Mouse (Mus musculus): ENCODE measurements around the gene Hps5. TPM values are rescaled to one million over a fixed set of nuclear protein-coding genes. Genes with fewer than 3 reads are reported as not detected.
A peak's percentile ranks its signal among the peaks of the same experiment; 100 is the strongest.
"Not testable (repeated sequence)": the region's sequence is repeated elsewhere in the genome, so short reads cannot be mapped to it uniquely, and the experiment has no call there.

The Hps5 gene
- polyA plus RNA-seq, 1 experiment from 2014 or later: 11.8 TPM

- Histone ChIP-seq H3K4me1 (ENCODE audit: control insufficient read depth, insufficient read depth, low read length) (peaks cover 27% of the 10 kb centered on the region), H3K36me3 (ENCODE audit: control insufficient read depth, insufficient read depth, low read length) (no peaks in the 10 kb centered on the region), H3K4me3 (ENCODE audit: low read depth, low read length) (no peak overlapping the region), H3K27me3 (ENCODE audit: control insufficient read depth, insufficient read depth, low read length) (no peaks in the 10 kb centered on the region), H3K4me2 (no peak overlapping the region), H3K9me3 (replicated peaks; ENCODE audit: control insufficient read depth, low read length) (no peaks in the 10 kb centered on the region), H3K9ac (ENCODE audit: low read depth, low read length) (no peak overlapping the region), H3K27ac (ENCODE audit: low read depth, low read length) (peak overlapping the region; percentile 85; the same call in 1 of the 2 replicates)
- ATAC-seq (replicated peaks; ENCODE audit: insufficient number of reproducible peaks, low FRiP score, low TSS enrichment): no peak
- 64% methylated on average over 8 of the region's 8 CpGs for WGBS (ENCODE audit: insufficient replicate concordance)
Measured at GRCm38 (mm10) chr7:46831693-46832092, 35.8 kb upstream of the Hps5 start.

GRCm38 (mm10) chr7:46830799-46831590 is 35.1 kb upstream of the Hps5 start:
- 31% methylated on average over 13 of the region's 13 CpGs for WGBS (ENCODE audit: insufficient replicate concordance)
- H3K4me2 ChIP-seq: no peak overlapping the region

GRCm38 (mm10) chr7:46829911-46830310 is 34.0 kb upstream of the Hps5 start:
- no peak overlapping the region for H3K4me3 ChIP-seq (ENCODE audit: low read depth, low read length)
- no peaks in the 10 kb centered on the region for H3K27me3 ChIP-seq (ENCODE audit: control insufficient read depth, insufficient read depth, low read length)
- peaks cover 27% of the 10 kb centered on the region for H3K4me1 ChIP-seq (ENCODE audit: control insufficient read depth, insufficient read depth, low read length)
- WGBS (ENCODE audit: insufficient replicate concordance): 81% methylated on average over 12 of the region's 12 CpGs
- no peak overlapping the region for H3K27ac ChIP-seq (ENCODE audit: low read depth, low read length)
- H3K9ac ChIP-seq (ENCODE audit: low read depth, low read length): no peak overlapping the region
- no peaks in the 10 kb centered on the region for H3K36me3 ChIP-seq (ENCODE audit: control insufficient read depth, insufficient read depth, low read length)
- no peak for ATAC-seq (replicated peaks; ENCODE audit: insufficient number of reproducible peaks, low FRiP score, low TSS enrichment)
- H3K4me2 ChIP-seq: no peak overlapping the region
- H3K9me3 ChIP-seq (replicated peaks; ENCODE audit: control insufficient read depth, low read length): no peaks in the 10 kb centered on the region

More at GRCm38 (mm10) chr7:46830799-46831590, 35.1 kb upstream of the Hps5 start:
- no peak overlapping the region for H3K4me3 ChIP-seq (ENCODE audit: low read depth, low read length)
- 0 out of 2 replicates have a peak, but pooled peaks have one; percentile 16 for ATAC-seq (replicated peaks; ENCODE audit: insufficient number of reproducible peaks, low FRiP score, low TSS enrichment)
- no peak overlapping the region for H3K9ac ChIP-seq (ENCODE audit: low read depth, low read length)
- no peaks in the 10 kb centered on the region for H3K36me3 ChIP-seq (ENCODE audit: control insufficient read depth, insufficient read depth, low read length)
- H3K9me3 ChIP-seq (replicated peaks; ENCODE audit: control insufficient read depth, low read length): no peaks in the 10 kb centered on the region
- peaks cover 27% of the 10 kb centered on the region for H3K4me1 ChIP-seq (ENCODE audit: control insufficient read depth, insufficient read depth, low read length)
- H3K27ac ChIP-seq (ENCODE audit: low read depth, low read length): peak overlapping the region; percentile 85
- no peaks in the 10 kb centered on the region for H3K27me3 ChIP-seq (ENCODE audit: control insufficient read depth, insufficient read depth, low read length)

DNA sequence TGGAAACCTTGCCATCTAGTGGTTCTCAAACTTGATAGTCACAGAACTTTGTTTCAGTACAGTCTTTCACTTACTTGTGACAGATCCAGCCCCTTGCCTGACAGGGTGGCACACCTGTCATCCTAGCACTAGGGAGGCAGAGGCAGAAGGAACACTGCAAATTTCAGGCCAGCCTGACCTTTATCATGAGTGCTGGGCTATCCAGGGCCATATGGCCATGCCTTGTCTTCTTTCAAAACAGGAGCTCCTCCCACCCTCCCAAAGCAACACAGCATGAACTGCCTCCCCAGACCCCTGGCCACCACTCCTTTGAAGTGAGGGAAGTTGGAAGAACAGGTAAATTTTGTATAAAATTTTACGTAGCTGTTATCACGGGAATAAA is 31.9 kb upstream of the Hps5 start:
- Histone ChIP-seq H3K36me3 (ENCODE audit: control insufficient read depth, insufficient read depth, low read length) (no peaks in the 10 kb centered on the region; the same call in 1 of the 2 replicates), H3K27me3 (ENCODE audit: control insufficient read depth, insufficient read depth, low read length) (no peaks in the 10 kb centered on the region), H3K9me3 (replicated peaks; ENCODE audit: control insufficient read depth, low read length) (no peaks in the 10 kb centered on the region), H3K4me2 (peak overlapping the region; percentile 18; the same call in 1 of the 2 replicates), H3K9ac (ENCODE audit: low read depth, low read length) (no peak overlapping the region), H3K4me3 (ENCODE audit: low read depth, low read length) (no peak overlapping the region), H3K27ac (ENCODE audit: low read depth, low read length) (no peak overlapping the region), H3K4me1 (ENCODE audit: control insufficient read depth, insufficient read depth, low read length) (peaks cover 22% of the 10 kb centered on the region)
- WGBS (ENCODE audit: insufficient replicate concordance): 77% methylated on average over 2 of the region's 2 CpGs
- ATAC-seq (replicated peaks; ENCODE audit: insufficient number of reproducible peaks, low FRiP score, low TSS enrichment): no peak

GRCm38 (mm10) chr7:46827046-46827802 is 31.4 kb upstream of the Hps5 start:
- Histone ChIP-seq H3K9ac (ENCODE audit: low read depth, low read length) (no peak overlapping the region), H3K4me2 (peak overlapping the region; percentile 18; the same call in 1 of the 2 replicates), H3K27ac (ENCODE audit: low read depth, low read length) (no peak overlapping the region), H3K9me3 (replicated peaks; ENCODE audit: control insufficient read depth, low read length) (no peaks in the 10 kb centered on the region), H3K4me3 (ENCODE audit: low read depth, low read length) (no peak overlapping the region), H3K36me3 (ENCODE audit: control insufficient read depth, insufficient read depth, low read length) (peaks cover 2% of the 10 kb centered on the region; the same call in 1 of the 2 replicates), H3K27me3 (ENCODE audit: control insufficient read depth, insufficient read depth, low read length) (no peaks in the 10 kb centered on the region), H3K4me1 (ENCODE audit: control insufficient read depth, insufficient read depth, low read length) (peaks cover 22% of the 10 kb centered on the region)
- ATAC-seq (replicated peaks; ENCODE audit: insufficient number of reproducible peaks, low FRiP score, low TSS enrichment): no peak
- 55% methylated on average over 20 of the region's 20 CpGs for WGBS (ENCODE audit: insufficient replicate concordance)

DNA sequence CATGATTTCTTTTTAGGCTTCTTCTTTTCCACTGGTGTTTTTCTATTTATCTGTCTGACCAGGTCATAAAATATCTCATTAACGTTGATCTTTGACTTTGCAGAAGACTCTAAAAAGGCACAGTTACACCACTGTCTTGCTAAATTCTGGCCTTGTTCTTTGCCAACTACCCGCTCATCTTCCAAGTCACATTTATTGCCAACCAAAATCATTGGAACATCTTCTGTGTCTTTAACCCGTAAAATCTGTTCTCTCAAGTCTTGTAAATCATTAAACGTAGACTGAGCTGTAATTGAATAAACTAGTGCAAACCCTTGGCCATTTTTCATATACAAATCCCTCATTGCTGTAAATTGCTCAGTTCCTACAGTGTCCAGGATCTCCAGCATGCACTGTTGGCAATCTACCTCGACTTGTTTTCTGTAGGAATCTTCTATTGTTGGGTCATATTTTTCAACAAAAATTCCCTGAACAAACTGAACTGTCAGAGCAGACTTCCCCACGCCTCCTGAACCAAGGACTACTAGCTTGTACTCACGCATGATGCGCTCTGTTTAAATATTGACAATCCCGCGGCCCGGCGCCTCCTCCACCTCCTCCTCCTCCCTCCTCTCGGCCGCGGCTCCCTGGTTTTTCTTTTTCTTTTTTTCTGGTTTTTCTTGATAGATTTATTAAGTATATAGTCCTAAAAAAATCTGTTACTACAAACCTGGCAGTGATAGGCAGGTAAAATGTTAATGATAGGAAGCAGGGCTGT is 25.2 kb upstream of the Hps5 start:
- H3K27me3 ChIP-seq (ENCODE audit: control insufficient read depth, insufficient read depth, low read length); H3K4me2 ChIP-seq; H3K9ac ChIP-seq (ENCODE audit: low read depth, low read length); H3K4me1 ChIP-seq (ENCODE audit: control insufficient read depth, insufficient read depth, low read length); H3K9me3 ChIP-seq (replicated peaks; ENCODE audit: control insufficient read depth, low read length); H3K4me3 ChIP-seq (ENCODE audit: low read depth, low read length); H3K27ac ChIP-seq (ENCODE audit: low read depth, low read length); ATAC-seq (replicated peaks; ENCODE audit: insufficient number of reproducible peaks, low FRiP score, low TSS enrichment): not testable (repeated sequence)
- H3K36me3 ChIP-seq (ENCODE audit: control insufficient read depth, insufficient read depth, low read length): peaks cover 17% of the 10 kb centered on the region
- 92% methylated on average over 15 of the region's 15 CpGs for WGBS (ENCODE audit: insufficient replicate concordance)

DNA sequence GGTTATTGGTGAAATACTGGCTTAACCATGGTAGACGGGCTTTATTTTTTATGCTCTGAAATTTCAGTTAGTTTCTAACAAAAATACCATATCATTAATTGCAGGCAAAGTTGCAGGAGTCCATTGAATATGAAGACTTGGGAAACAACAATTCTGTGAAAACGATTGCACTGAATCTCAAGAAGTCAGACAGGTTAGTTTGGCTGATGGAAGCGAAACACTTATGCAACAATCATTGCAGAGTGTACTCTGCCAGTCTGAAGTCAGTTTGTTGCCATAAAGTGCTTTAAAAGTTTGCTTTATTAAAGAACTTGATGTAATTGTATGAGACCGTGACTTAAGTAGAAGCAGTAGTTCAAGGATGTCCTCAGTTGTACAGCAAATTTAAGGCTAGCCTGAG is 18.1 kb upstream of the Hps5 start:
- no peak overlapping the region for H3K9ac ChIP-seq (ENCODE audit: low read depth, low read length)
- no peaks in the 10 kb centered on the region for H3K27me3 ChIP-seq (ENCODE audit: control insufficient read depth, insufficient read depth, low read length)
- H3K4me3 ChIP-seq (ENCODE audit: low read depth, low read length): no peak overlapping the region
- no peak overlapping the region for H3K27ac ChIP-seq (ENCODE audit: low read depth, low read length)
- H3K36me3 ChIP-seq (ENCODE audit: control insufficient read depth, insufficient read depth, low read length): peaks cover 23% of the 10 kb centered on the region
- H3K9me3 ChIP-seq (replicated peaks; ENCODE audit: control insufficient read depth, low read length): no peaks in the 10 kb centered on the region
- WGBS (ENCODE audit: insufficient replicate concordance): 88% methylated on average over 4 of the region's 4 CpGs
- no peak overlapping the region for H3K4me2 ChIP-seq
- ATAC-seq (replicated peaks; ENCODE audit: insufficient number of reproducible peaks, low FRiP score, low TSS enrichment): no peak
- no peaks in the 10 kb centered on the region for H3K4me1 ChIP-seq (ENCODE audit: control insufficient read depth, insufficient read depth, low read length)

GRCm38 (mm10) chr7:46810325-46810724 is 14.5 kb upstream of the Hps5 start:
- Histone ChIP-seq H3K27ac (ENCODE audit: low read depth, low read length) (no peak overlapping the region), H3K36me3 (ENCODE audit: control insufficient read depth, insufficient read depth, low read length) (peaks cover 22% of the 10 kb centered on the region), H3K4me1 (ENCODE audit: control insufficient read depth, insufficient read depth, low read length) (no peaks in the 10 kb centered on the region), H3K4me3 (ENCODE audit: low read depth, low read length) (no peak overlapping the region), H3K27me3 (ENCODE audit: control insufficient read depth, insufficient read depth, low read length) (no peaks in the 10 kb centered on the region), H3K9ac (ENCODE audit: low read depth, low read length) (no peak overlapping the region), H3K4me2 (no peak overlapping the region), H3K9me3 (replicated peaks; ENCODE audit: control insufficient read depth, low read length) (no peaks in the 10 kb centered on the region)
- 92% methylated on average over 6 of the region's 6 CpGs for WGBS (ENCODE audit: insufficient replicate concordance)
- no peak for ATAC-seq (replicated peaks; ENCODE audit: insufficient number of reproducible peaks, low FRiP score, low TSS enrichment)
